Mouse (Mus musculus): ENCODE results near the gene Fbxo40.

DNA sequence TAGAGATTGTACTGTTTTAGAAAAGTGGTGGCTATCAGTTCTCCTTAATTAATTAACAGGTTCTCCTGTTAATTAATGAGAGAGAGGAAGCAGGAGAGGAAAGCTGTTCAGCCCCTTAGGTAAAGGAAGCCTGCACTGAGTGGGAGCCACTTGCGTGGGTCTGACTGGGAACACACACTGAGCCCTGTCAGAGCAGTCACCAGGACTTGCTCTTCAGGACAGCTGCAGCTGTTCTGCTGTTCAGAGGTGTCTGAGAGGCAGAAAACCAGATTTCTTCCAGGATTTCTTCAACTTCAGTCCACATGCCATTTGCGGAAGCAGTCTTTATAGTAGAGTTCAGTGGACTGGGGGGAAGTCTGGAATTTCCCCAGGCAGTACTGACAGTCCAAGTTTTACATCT is 2.9 kb downstream of the Fbxo40 start:
- TF ChIP-seq CTCF (IDR thresholded peaks at IDR 0.05; ENCODE audit: extremely low read depth, insufficient read depth, insufficient read length, insufficient replicate concordance) (no peak), POLR2A (IDR thresholded peaks at IDR 0.05; ENCODE audit: low read depth, low read length) (no peak)

Data from spleen, adult 2 months (tissue).